Mouse (Mus musculus): ENCODE measurements around the gene Dnajc15.

Dnajc15 gene

GRCm38 (mm10) chr14:77801571-77802267, 73.2 kb downstream of the Dnajc15 start:
- DNase-seq (ENCODE audit: extremely low read depth, low read depth): no peak

- DNase-seq (ENCODE audit: extremely low read depth, low read depth): no peak
These were observed 78.4 kb downstream of the Dnajc15 start for GRCm38 (mm10) chr14:77796506-77796905.

- DNase-seq (ENCODE audit: extremely low read depth, low read depth): no peak
These were observed 79.7 kb downstream of the Dnajc15 start for GRCm38 (mm10) chr14:77795240-77795639.

- no peak for DNase-seq (ENCODE audit: extremely low read depth, low read depth)
These were observed 80.5 kb downstream of the Dnajc15 start for GRCm38 (mm10) chr14:77794285-77794949.

- DNase-seq (ENCODE audit: extremely low read depth, low read depth): no peak
These were observed 81.9 kb downstream of the Dnajc15 start for GRCm38 (mm10) chr14:77792998-77793397.

GRCm38 (mm10) chr14:77783217-77783616, 91.7 kb downstream of the Dnajc15 start:
- DNase-seq (ENCODE audit: extremely low read depth, low read depth): no peak

- no peak for DNase-seq (ENCODE audit: extremely low read depth, low read depth)
These were observed 97.6 kb downstream of the Dnajc15 start for GRCm38 (mm10) chr14:77777365-77777764.

GRCm38 (mm10) chr14:77776005-77776531, 98.9 kb downstream of the Dnajc15 start:
- no peak for DNase-seq (ENCODE audit: extremely low read depth, low read depth)

GRCm38 (mm10) chr14:77773331-77773730, 101.6 kb downstream of the Dnajc15 start:
- no peak for DNase-seq (ENCODE audit: extremely low read depth, low read depth)

GRCm38 (mm10) chr14:77771626-77772025, 103.3 kb downstream of the Dnajc15 start:
- no peak for DNase-seq (ENCODE audit: extremely low read depth, low read depth)
